Mouse (Mus musculus): ENCODE data around the gene Gm12185.
A peak's percentile ranks its signal among the peaks of the same experiment; 100 is the strongest.
"Not testable (repeated sequence)": the region's sequence is repeated elsewhere in the genome, so short reads cannot be mapped to it uniquely, and the experiment has no call there.

The Gm12185 gene

DNA sequence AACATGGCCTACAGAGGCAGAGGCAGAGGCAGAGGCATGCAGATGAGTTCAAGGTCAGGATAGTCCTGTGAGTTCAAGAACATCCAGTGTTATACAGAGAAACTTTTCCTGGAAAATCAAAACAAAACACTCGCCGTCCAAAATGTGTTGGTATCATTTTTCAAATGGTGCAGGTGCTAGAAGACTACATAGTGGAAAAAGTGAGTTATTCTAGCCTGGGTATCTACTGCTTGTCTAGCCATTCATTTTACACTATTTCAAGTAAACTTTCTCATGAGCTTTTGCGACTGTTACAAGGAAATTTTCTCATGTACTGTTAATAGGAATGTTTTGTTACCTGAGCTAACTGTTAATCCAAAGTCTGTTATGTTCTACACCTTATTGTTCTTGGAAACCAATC, 73.6 kb downstream of the Gm12185 start:
- DNase-seq (ENCODE audit: low spot score in 2 of 2) = no peak

DNA sequence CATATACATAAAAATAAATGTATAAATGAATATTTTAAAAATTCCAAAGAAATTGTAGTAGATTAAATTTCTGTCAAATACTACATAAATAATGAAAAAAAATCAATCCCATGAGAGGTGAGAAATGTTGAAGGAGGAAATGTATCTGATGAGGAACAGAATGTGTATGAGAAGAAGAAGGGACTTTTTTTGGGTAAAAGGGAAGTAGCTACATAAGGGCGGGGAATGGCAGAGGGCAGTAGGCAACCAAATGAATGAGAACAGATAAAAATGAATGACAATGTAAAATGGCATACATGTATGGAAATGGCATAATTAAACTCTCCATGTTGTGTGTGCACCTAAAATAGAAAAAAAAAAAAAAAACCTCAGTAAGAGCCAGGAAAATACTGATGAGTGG, 78.4 kb downstream of the Gm12185 start:
- no peak for DNase-seq (ENCODE audit: low spot score in 2 of 2)

DNA sequence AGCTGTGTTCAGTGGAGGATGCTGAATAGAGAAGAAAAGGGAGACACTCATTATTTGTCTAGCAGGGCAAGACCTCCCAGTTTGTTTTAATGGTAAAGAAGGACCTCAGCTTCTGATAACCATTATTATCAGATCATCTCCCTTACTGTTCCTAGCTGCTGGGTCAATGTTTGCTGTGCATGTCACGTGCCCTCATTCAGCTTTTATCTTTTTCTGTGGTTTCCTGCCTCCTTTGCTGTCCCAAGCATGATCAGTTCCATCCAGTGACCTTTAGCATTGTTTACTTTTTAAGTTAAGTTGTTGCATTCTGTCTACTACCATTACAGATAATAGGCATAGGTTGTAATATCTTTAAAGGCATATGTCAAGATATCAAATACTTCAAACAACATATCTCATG, 83.6 kb downstream of the Gm12185 start:
- no peak for DNase-seq (ENCODE audit: low spot score in 2 of 2)

DNA sequence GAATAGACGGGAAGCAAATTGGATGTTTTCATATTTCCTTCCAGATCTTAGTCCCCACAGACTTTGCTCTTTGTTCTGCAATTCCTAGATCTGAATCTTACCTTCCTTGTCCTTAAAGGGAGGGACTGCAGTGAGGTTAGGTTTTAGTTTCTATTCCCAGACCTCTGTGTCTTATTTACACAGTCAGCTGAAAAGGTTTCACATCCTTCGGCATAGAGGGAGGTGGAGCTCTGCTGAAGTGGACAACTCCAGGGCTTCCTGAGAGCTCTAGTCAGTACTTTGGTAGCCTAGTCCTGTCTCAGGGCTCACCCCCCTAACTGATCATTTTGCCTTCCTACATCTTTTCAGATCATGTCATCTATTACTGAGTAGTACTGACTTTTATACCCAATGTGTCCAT, 90.0 kb downstream of the Gm12185 start, which contains the start of gene Gm5431:
Gene Gm5431 (minus strand): TSS at position 194 of the 400 bp plus-strand sequence.
- DNase-seq (ENCODE audit: low spot score in 2 of 2) = no peak

DNA sequence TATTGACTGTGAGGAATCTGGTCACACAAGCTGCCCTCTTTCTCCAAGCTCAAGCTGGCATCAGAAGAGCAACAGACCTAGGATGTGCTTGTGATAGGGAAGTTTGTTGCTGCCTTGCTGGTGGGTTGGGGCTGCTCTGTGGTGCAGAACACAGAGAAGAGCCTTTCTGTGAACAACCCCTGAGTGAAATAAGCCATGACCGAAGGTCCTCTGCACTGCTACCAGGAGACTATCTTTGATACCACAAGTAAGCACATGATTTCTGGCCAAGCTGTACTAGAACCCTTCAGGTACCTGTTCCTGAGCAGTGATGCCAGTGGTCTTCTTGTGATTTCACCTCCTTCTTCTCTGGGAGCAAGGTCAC, 90.5 kb downstream of the Gm12185 start:
- not testable (repeated sequence) for DNase-seq (ENCODE audit: low spot score in 2 of 2)

DNA sequence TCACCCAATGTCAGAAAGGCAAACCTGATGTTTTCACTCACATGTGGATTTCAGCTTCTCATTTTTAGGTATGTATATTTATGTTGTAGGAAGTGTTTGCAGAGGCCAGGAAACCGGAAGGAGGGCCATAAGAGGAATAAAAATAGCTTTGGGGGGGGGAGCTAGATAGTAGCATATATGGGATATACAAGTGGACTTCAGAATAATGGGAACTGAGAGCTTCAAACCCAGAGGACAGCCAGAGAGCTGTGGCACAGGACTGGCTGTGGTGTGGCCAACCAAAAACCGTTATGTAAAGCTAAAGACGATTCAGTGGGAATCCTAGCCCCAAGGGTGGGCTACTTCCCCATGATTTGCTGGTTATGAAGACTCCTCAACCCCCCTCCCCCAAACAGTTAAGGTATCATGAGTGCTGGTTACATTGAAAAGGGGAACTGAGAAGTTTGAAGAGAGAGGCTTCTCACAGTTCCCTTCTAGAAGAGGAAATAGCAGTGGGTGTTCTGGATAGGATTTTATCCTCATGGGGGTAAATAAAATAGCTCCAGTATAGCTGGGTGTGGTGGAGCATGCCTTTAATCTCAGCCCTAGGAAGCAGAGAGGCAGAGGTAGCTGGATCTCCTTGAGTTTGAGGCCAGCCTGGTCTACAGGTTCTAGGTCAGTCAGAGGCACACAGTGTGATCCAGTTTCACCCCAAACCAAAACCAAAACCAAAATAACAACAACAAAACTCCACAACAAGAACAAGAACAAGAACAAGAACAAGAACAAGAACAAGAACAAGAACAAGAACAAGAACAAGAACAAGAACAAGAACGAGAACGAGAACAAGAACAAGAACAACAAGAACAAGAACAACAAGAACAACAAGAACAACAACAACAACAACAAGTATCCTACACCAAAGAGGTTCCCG, 91.1 kb downstream of the Gm12185 start:
- not testable (repeated sequence) for DNase-seq (ENCODE audit: low spot score in 2 of 2)

DNA sequence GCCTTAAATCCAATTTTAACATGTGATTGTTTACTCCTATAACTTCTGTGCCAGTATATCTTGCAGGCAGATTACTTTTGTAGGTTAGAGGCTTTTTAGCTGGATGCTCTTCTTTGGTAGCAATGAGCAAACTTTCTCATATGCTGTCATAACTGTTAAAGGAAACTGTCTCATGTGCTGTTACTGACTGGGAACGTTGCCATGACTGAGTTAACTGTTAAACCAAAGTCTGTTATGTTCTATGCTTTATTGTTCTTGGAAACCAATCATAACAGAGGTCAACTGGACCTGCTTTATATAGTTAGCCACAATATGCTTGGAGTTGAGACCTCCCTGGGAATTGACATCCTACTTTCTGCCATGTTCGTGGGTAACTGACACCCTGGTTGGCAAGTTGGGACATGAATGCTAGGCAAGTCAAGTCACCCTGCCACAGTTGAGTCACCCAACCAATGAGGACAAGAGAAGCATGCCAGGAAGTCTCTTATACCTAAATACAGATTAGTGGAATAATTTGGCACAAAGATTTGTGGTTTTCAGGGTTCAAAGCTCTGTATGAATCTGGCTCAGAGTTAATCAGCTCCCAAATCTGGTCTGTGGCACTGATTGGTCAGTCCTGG, 93.1 kb downstream of the Gm12185 start:
- no peak for DNase-seq (ENCODE audit: low spot score in 2 of 2)

DNA sequence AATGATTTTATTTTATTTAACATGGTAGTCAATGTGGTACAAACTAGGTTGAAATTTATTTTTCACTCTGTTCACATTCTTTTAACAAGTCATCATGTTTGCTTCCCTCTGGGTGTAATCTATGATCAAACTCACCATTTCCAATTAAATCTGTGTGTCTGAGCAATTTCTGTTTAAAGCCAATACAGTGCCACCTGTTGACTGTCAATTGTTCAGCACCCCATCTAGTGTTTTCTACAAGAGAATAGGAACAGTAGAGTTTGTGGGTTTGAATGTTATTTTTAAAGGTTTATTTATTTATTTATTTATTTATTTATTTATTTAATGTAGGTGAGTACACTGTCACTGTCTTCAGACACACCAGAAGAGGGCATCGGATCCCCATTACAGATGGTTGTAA, 115.3 kb downstream of the Gm12185 start:
- no peak for DNase-seq (ENCODE audit: low spot score in 2 of 2)

DNA sequence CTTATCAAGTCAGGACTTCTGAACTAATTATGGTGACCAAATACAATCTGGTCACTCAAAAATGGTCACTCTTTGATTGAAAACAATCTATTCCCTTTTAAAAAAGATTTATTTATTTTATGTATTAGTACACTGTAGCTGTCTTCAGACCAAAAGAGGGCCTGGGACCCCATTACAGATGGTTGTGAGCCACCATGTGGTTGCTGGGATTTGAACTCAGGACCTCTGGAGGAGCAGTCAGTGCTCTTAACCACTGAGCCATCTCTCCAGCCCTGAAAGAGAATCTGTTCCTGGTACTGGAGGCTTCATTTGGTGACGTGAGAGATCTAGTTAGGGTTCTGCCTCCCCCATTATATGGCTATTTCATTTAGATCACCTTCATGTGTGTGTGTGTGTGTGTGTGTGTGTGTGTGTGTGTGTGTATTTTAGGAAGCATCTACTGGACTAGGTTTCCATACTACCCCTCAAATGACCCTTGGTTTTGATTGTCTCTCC, 116.6 kb downstream of the Gm12185 start:
- not testable (repeated sequence) for DNase-seq (ENCODE audit: low spot score in 2 of 2)

DNA sequence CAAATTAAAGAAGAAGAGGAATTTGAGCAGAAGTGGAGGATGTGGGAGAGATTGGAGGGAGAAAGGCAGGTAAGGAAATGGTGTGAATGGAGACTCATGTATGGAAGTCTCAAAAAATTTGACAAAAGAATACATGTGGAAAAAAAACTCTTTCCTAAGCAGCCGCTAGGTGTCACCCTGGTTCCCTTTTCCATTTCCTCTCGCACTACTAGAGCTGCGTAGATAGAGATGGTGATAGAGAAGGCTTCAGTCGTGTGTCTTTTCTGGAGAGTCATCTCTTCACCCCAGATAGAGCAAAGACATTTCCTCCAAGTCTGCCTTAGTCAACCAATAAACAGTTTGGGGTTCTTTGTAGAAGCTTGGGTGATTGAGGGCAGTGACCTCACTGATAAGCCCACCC, 117.6 kb downstream of the Gm12185 start:
- DNase-seq (ENCODE audit: low spot score in 2 of 2) = no peak

DNA sequence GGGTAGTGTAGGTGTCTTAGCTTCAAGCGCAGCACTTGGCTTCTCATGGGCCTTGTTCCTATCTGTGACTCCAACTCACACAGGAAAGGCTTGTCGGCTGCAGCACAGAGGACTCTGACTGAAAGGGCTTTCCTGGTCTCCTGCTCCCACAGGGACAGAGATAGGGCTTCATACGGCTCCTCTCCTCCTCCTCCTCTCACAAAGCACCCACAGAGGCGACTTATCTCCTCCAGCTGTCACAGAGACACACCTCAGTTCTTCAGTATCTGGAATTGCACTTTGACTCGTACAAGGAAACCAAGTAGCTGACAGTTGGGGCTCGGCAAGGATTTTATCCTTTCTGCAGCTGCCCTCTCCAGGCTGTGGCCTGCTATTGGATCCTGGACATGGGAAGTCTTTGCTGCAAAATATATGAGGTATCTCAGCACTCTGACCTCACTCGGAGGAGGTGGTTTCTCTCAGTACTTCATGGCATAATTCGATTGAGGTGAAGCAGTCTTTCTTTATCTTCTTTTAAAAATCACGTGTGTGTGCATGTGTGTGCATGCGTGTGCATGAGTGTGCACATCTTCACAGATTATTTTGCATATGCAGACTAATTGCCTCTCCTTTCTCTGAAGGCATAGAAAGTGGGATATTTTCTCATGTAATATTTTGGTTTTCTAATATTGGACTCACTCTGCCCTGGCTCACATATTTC, 118.3 kb downstream of the Gm12185 start:
- DNase-seq (ENCODE audit: low spot score in 2 of 2) = no peak

DNA sequence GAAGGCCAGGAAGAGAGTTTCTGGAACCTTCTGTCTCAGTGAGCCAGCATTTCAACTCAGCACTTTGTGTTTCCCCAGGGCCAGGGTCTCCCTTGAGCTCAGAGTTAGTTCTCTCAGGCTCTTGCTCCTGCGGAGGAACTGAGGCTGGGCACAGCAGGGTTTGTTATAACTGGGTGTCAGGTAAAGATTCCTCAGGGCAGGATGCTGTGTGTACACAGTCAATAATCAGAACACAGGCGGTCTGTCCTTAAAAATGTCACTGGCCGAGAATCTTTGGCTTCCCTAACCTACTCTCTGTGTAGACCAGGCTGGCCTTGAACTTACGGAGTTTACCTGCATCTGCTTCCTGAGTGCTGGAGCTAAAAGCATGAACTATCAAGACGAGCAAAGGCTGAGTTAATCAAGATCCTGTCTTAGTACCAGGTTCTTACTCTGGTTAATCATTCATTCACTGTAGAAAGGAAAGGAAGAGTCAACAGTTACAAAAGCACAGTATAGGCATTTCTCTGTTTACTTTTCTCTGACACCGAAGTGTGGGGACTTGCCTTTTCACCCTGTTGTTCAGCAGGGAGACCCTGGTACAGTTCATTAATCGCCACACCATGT, 119.2 kb downstream of the Gm12185 start:
- DNase-seq (ENCODE audit: low spot score in 2 of 2) = no peak

DNA sequence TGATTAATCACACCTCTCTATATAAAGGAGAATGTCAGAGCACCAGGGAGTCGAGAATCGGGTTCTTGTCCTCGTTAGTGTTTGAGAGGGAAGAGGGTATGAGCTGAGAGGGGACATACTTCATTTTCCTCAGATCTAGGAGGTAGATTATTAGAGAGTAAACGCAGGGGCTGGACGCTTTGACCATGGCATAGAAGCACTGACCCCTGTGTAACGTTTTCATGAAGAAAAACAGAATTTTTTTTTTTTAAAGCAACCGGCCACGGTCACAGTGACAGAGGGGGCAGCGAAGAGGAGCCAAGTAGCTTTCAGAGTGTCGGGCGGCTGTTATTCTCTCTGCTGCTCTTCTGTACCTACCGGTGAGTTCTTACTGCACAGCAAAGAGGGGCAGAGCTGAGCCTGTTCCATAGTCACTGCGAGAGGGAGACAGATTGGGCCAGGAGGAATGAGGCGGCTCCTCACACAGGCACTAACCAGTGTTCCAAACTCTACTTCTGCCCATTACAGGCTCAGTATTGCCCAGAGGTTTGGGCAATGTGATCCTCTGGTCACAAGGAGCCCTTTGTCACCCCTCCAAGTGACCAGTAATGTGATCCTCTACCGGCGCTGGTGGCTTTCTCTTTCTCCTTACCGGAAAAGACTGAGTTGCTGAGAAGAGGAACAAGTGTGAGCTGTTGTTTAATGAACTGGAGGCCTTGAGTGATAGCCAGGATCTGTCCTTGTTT, 120.0 kb downstream of the Gm12185 start:
- DNase-seq (ENCODE audit: low spot score in 2 of 2) = peak; percentile 16 to 42

DNA sequence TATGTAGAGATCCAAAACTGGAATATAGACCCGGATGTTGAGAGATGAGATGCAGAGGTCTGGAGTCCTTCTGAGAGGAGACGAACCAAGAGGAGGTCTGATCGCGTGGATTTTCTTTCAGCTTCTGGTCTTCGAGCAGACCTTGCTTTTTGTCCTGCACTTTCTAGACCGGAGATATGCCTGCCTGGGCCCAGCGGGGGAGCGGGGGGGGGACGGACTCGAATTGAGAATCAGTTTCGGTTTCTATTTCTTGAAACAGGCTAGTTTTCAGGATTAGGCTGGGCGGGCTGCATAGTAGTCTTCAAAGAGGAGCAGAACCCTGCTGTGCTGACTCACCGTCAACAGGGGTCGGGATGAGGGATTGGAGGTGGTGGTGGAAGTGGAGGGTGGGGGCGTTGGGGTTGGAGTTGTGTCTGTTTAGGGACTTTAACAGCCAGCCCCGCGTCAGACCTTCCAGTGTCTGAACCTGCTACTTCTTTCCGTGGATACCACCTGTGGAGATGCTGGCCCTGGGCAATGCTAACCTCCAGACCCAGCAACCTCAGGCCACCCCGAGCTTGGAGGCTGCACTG, 120.7 kb downstream of the Gm12185 start, which contains the start of gene Irgm1:
Gene Irgm1 (minus strand): TSS at position 483 of the 572 bp plus-strand sequence.
- DNase-seq (ENCODE audit: low spot score in 2 of 2) = peak; percentile 59 to 65

DNA sequence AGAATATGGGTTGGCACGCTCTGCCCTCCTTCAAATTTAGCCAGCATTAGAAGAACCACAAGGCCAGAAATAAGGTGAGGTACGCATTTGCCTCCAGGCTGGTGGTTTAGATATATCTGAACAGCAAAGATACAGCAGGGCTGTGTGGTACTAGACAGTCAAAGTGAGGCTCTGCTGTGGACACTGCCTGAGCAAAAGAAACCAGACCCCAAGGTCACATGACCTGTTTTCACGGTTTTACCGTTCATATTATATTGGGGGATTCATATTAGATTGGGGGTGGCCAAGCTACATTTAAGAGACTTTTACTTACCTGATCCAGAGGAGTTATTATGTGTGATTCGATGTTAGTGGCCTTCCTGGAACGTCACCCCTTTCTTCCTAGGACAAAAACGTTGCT, 121.2 kb downstream of the Gm12185 start:
- no peak for DNase-seq (ENCODE audit: low spot score in 2 of 2)

DNA sequence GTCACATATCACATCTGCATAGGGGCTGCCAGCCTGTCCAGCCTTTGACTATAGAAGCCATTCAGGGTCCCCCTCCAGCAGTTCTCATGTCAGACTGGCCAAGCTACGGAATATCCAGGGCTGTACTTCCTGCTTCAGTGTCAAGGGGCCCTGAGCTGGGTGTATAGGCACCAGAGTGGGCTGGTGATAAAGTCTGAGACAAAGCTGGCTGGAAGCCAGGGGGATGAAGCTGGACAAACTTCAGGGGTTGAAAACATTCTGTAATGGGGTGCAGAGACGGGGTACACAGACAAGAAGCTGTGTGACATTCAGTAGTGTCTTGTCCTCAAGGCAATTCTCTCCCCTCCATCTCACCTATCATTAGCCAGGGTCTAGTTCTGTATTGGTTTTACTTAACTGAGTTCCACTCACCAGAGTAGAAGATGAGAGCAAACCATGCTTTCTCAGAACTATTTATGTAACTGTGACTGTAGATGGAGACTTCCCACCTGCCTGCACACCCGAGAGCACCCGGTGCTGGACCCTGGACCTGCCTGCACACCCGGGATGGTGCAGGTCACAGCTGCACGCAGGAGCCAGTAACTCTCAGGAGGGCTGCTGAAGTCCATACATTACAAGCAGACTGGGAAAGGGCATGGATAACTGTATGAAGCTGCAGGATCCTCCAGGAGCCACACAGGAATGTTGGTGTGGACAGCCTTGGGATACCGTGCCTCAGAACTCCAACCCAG, 122.5 kb downstream of the Gm12185 start:
- no peak for DNase-seq (ENCODE audit: low spot score in 2 of 2)

DNA sequence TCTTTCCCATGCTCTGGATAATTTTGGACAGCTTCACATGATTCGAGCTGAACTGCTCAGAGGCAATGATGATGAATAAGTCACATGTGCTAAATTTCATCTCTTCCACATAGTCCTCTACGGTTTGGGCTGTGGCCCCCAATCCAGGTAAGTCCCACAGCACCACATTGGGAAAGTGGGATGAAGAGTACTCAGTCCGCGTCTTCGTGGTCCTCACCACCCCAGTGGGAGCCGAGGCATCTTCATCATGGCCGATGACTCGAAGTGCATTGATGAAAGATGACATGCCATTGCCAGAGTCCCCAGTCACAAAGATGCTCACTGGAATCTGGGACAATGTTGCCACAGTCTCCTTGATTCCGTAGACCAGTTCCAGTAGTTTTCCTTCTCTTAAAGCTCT, 125.5 kb downstream of the Gm12185 start:
- no peak for DNase-seq (ENCODE audit: low spot score in 2 of 2)

DNA sequence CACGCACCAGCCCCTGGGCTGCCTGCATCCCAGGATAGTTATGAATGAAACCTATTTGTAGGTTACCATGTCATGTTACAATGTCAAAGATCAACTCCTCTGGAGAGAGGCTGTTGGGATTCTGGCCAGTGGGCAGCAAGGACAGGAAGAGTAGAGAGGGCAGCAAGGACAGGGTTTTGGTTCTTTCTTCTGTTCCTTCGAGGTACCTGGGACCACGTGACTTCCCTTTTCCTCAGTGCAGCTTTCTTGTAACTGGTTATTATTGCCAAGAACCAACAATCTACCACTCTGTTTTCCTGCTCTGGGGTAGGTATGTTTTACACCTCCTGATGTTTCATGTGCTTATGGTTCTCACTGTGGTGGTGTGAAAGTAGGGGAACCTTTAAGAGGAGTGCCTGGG, 128.2 kb downstream of the Gm12185 start:
- DNase-seq (ENCODE audit: low spot score in 2 of 2) = no peak

DNA sequence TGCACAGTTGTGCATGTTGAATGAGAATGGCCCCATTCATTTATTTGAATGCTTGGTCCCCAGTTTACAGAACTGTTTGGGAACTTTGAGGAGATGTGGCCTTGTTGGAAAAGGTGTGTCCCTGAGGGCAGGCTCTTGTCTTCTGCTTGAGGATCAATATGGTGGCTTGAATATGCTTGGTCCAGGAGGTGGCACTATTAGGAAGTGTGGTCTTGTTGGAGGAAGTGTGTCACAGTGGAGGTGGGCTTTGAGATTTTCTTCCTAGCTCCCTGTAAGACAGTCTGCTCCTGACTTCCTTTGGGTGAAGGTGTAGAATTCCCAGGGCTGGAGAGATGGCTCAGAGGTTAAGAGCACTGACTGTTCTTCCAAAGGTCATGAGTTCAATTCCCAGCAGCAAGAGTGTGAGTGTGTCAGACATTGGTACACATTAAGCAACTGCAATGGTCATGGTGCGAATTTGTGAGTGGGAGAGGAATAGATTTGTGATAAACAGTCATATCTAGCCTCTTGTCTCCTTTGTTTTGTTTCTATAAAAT, 129.2 kb downstream of the Gm12185 start:
- no peak for DNase-seq (ENCODE audit: low spot score in 2 of 2)

DNA sequence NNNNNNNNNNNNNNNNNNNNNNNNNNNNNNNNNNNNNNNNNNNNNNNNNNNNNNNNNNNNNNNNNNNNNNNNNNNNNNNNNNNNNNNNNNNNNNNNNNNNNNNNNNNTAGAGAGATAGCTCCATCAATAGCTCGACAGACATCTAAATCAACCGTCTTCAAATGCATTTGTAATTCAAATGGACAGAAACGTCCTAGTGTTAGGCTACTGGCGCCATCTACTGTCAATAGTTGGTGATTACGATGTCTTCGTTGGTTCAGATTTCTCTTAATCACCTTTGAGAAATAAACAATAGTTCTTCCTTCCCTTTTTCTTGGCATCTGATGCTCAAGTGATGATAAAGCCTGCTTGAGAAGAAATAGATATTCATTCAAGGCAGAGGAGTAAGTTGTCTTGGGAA, 133.0 kb downstream of the Gm12185 start:
- no peak for DNase-seq (ENCODE audit: low spot score in 2 of 2)
